12 mouse cellular contexts compared by ENCODE assay signal in the genomic region with DNA sequence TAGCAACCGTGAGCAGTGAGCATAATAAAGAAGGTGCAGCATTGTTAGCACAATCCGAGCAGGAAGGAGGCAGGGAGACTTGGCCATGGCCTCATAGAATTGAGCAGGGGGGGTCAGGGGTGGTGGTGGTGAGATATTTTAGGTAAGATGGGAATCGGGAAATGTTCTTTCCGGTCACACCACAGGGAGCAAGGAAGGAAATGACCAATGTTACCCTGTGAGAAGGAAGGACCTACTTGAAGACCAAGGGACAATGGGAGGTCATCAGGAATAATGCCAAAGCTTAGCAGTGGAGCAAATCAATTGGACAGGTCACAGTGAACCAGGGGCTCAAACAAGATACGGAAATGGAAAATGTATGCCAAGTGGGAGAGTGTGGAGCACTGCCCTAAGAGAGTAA.
DNase-seq lines count a peak whose midpoint lies in the region; ATAC-seq and TF ChIP-seq lines count a peak whose summit lies in the region.
"Had no signal": no experiment of that assay in that cellular context is flagged by ENCODE, and none has a peak within 500 bp of the region (broad histone marks: within the 10 kb centered on the region; RNA-seq: fewer than 3 reads in every experiment).

No protein-coding gene starts in this region.

- no peaks in the 10 kb centered on the region for H3K27me3 ChIP-seq in hindbrain, embryonic 15.5 days
- H3K27me3 ChIP-seq in hindbrain, embryonic 14.5 days (ENCODE audit: control insufficient read depth, insufficient read depth, low read length) = no peaks in the 10 kb centered on the region
- H3K27me3 ChIP-seq in heart, embryonic 12.5 days (replicated peaks) = no peaks in the 10 kb centered on the region
- H3K27me3 ChIP-seq in kidney, adult 2 months (replicated peaks; ENCODE audit: control insufficient read depth, insufficient read depth, low read length) = no peaks in the 10 kb centered on the region
- no peaks in the 10 kb centered on the region for H3K27me3 ChIP-seq in lung, embryonic 16.5 days (ENCODE audit: control insufficient read depth, insufficient read depth, low read depth, low read length)
- H3K27me3 ChIP-seq: limb, embryonic 15.5 days had no signal

- no peak overlapping the region for H3K9ac ChIP-seq in hindbrain, embryonic 15.5 days
- H3K9ac ChIP-seq in hindbrain, embryonic 14.5 days = no peak overlapping the region
- H3K9ac ChIP-seq in heart, embryonic 12.5 days = no peak overlapping the region
- no peak overlapping the region for H3K9ac ChIP-seq in lung, embryonic 16.5 days (ENCODE audit: low read length)
- H3K9ac ChIP-seq: forebrain, postnatal 0 days; limb, embryonic 15.5 days had no signal

- H3K27ac ChIP-seq in hindbrain, embryonic 15.5 days (replicated peaks) = 0 out of 2 replicates have a peak overlapping the region, but pooled peaks have one; percentile 20
- no peak overlapping the region for H3K27ac ChIP-seq in hindbrain, embryonic 14.5 days
- H3K27ac ChIP-seq in heart, embryonic 12.5 days (ENCODE audit: poor library complexity, severe bottlenecking) = peak overlapping the region; percentile 38; the same call in 1 of the 2 replicates
- no peak overlapping the region for H3K27ac ChIP-seq in kidney, adult 2 months (ENCODE audit: insufficient read depth, low read depth, low read length)
- H3K27ac ChIP-seq in lung, embryonic 16.5 days (ENCODE audit: low read length) = peak overlapping the region; percentile 65
- no peak overlapping the region for H3K27ac ChIP-seq in layer of hippocampus, adult 2 months
- H3K27ac ChIP-seq: hindbrain, postnatal 0 days; limb, embryonic 15.5 days had no signal

- no peak for ATAC-seq in hindbrain, embryonic 15.5 days (ENCODE audit: low FRiP score, low read depth)
- no peak for ATAC-seq in hindbrain, embryonic 14.5 days (ENCODE audit: low FRiP score)
- peak; percentile 41; the same call in 1 of the 2 replicates for ATAC-seq in heart, embryonic 12.5 days (ENCODE audit: insufficient number of reproducible peaks, low FRiP score)
- ATAC-seq in lung, embryonic 16.5 days (ENCODE audit: low read depth) = peak; percentile 53
- ATAC-seq: forebrain, postnatal 0 days; hindbrain, postnatal 0 days had no signal

- no peak overlapping the region for H3K4me2 ChIP-seq in hindbrain, embryonic 15.5 days
- no peak overlapping the region for H3K4me2 ChIP-seq in hindbrain, embryonic 14.5 days (replicated peaks)
- H3K4me2 ChIP-seq in heart, embryonic 12.5 days = no peak overlapping the region
- H3K4me2 ChIP-seq in lung, embryonic 16.5 days (ENCODE audit: low read depth, low read length) = no peak overlapping the region
- H3K4me2 ChIP-seq: limb, embryonic 15.5 days had no signal

- TF ChIP-seq CTCF in kidney, adult 2 months (conservative IDR thresholded peaks at IDR 0.05; ENCODE audit: insufficient read depth, insufficient read length, low read depth, low read length) = no peak
- TF ChIP-seq CTCF in layer of hippocampus, adult 2 months (conservative IDR thresholded peaks at IDR 0.05) = no peak

- no peak for TF ChIP-seq POLR2A in kidney, adult 2 months (IDR thresholded peaks at IDR 0.05; ENCODE audit: low read depth, low read length)

- DNase-seq in hindbrain, embryonic 14.5 days (ENCODE audit: low spot score) = no peak
- peak; percentile 88 for DNase-seq in kidney, adult 2 months
- DNase-seq in layer of hippocampus, adult 2 months (ENCODE audit: low spot score in 2 of 2) = no peak
- no peak for DNase-seq in ovary, postnatal 14 days (ENCODE audit: low spot score)
- DNase-seq in cerebellum, adult 11-12 months = no peak
- DNase-seq: forebrain, postnatal 0 days; layer of hippocampus, postnatal 36 days had no signal

- H3K36me3 ChIP-seq in hindbrain, embryonic 15.5 days = no peaks in the 10 kb centered on the region; the same call in 1 of the 2 replicates
- H3K36me3 ChIP-seq in hindbrain, embryonic 14.5 days (replicated peaks; ENCODE audit: control insufficient read depth, insufficient read depth) = no peaks in the 10 kb centered on the region
- H3K36me3 ChIP-seq in heart, embryonic 12.5 days = peaks cover 16% of the 10 kb centered on the region
- H3K36me3 ChIP-seq in kidney, adult 2 months (ENCODE audit: control insufficient read depth, insufficient read depth, low read length) = no peaks in the 10 kb centered on the region; the same call in 1 of the 2 replicates
- H3K36me3 ChIP-seq in lung, embryonic 16.5 days (ENCODE audit: control insufficient read depth, insufficient read depth, low read length) = peaks cover 7% of the 10 kb centered on the region

- no peaks in the 10 kb centered on the region for H3K9me3 ChIP-seq in hindbrain, embryonic 15.5 days
- H3K9me3 ChIP-seq in hindbrain, embryonic 14.5 days (ENCODE audit: control insufficient read depth, low read length) = no peaks in the 10 kb centered on the region
- no peaks in the 10 kb centered on the region for H3K9me3 ChIP-seq in heart, embryonic 12.5 days (replicated peaks)
- H3K9me3 ChIP-seq in lung, embryonic 16.5 days (ENCODE audit: control insufficient read depth, low read length) = no peaks in the 10 kb centered on the region
- H3K9me3 ChIP-seq: limb, embryonic 15.5 days had no signal

- H3K4me1 ChIP-seq in hindbrain, embryonic 15.5 days (replicated peaks) = peaks cover 29% of the 10 kb centered on the region
- H3K4me1 ChIP-seq in hindbrain, embryonic 14.5 days (replicated peaks; ENCODE audit: control insufficient read depth, insufficient read depth, low read length) = 0 out of 2 replicates have a peak, but pooled peaks cover 10% of the 10 kb centered on the region
- H3K4me1 ChIP-seq in heart, embryonic 12.5 days (replicated peaks) = peaks cover 58% of the 10 kb centered on the region
- peaks cover 6% of the 10 kb centered on the region; the same call in 1 of the 2 replicates for H3K4me1 ChIP-seq in kidney, adult 2 months (ENCODE audit: control insufficient read depth, insufficient read depth, low read length)
- peaks cover 48% of the 10 kb centered on the region for H3K4me1 ChIP-seq in lung, embryonic 16.5 days (replicated peaks; ENCODE audit: control insufficient read depth, insufficient read depth, low read length)

- H3K4me3 ChIP-seq in hindbrain, embryonic 15.5 days = no peak overlapping the region
- H3K4me3 ChIP-seq in hindbrain, embryonic 14.5 days (replicated peaks; ENCODE audit: low read length) = no peak overlapping the region
- no peak overlapping the region for H3K4me3 ChIP-seq in heart, embryonic 12.5 days
- H3K4me3 ChIP-seq in kidney, adult 2 months (ENCODE audit: insufficient read depth, low read depth, low read length) = no peak overlapping the region
- H3K4me3 ChIP-seq in lung, embryonic 16.5 days (ENCODE audit: low read length) = no peak overlapping the region
- no peak overlapping the region for H3K4me3 ChIP-seq in layer of hippocampus, adult 2 months
- H3K4me3 ChIP-seq: limb, embryonic 15.5 days had no signal

- WGBS in hindbrain, embryonic 15.5 days = 53% methylated on average over 5 of the region's 5 CpGs
- WGBS in hindbrain, embryonic 14.5 days = 54% methylated on average over 5 of the region's 5 CpGs
- WGBS in heart, embryonic 12.5 days = 59% methylated on average over 5 of the region's 5 CpGs
- 49% methylated on average over 5 of the region's 5 CpGs for WGBS in kidney, adult 2 months
- WGBS in lung, embryonic 16.5 days = 62% methylated on average over 5 of the region's 5 CpGs

Comparison
In these comparisons a context has a peak if more than half of its experiments do, and no peak if none do; other contexts are left out.
1. H3K27ac ChIP-seq: peak in hindbrain, embryonic 15.5 days (single experiment), heart, embryonic 12.5 days (single experiment) and lung, embryonic 16.5 days (single experiment); none in hindbrain, embryonic 14.5 days (single experiment), kidney, adult 2 months (single experiment) and layer of hippocampus, adult 2 months (single experiment).
2. ATAC-seq: peak in heart, embryonic 12.5 days (single experiment) and lung, embryonic 16.5 days (single experiment); none in hindbrain, embryonic 15.5 days (single experiment) and hindbrain, embryonic 14.5 days (single experiment).